Mouse (Mus musculus) retina, adult 2 months (tissue): ENCODE measurements at regions not wholly inside any gene's neighbourhood (a gene's known extent, or its start where the extent isn't known, plus 50 kb on each side); places are given as distances from the start of the nearest gene placed in this dataset.
"Not testable (repeated sequence)": the region's sequence is repeated elsewhere in the genome, so short reads cannot be mapped to it uniquely, and the experiment has no call there.

Source experiments
- DNase-seq: peaks from one replicate; pipeline ENCODE4 v3.0.0-alpha.2; 2012; ENCODE audit warnings: low read depth, low spot score

- DNase-seq, result peak; percentile 26
These were observed 209.2 kb downstream of the Cd47 start for GRCm38 (mm10) chr16:50009542-50009941.

GRCm38 (mm10) chr16:50010074-50010473 is 209.7 kb downstream of the Cd47 start:
- no peak for DNase-seq

- no peak for DNase-seq
These were observed 210.2 kb downstream of the Cd47 start for GRCm38 (mm10) chr16:50010532-50010971.

- no peak for DNase-seq
These were observed 223.6 kb downstream of the Cd47 start for GRCm38 (mm10) chr16:50023885-50024284.

GRCm38 (mm10) chr16:50026100-50026884 is 226.0 kb downstream of the Cd47 start:
- no peak for DNase-seq

- no peak for DNase-seq
These were observed 226.9 kb downstream of the Cd47 start for GRCm38 (mm10) chr16:50027189-50027588.

GRCm38 (mm10) chr16:50029711-50030110 is 229.4 kb downstream of the Cd47 start:
- DNase-seq, result no peak

- not testable (repeated sequence) for DNase-seq
These were observed 230.0 kb downstream of the Cd47 start for GRCm38 (mm10) chr16:50030355-50030754.

- DNase-seq, result no peak
These were observed 230.6 kb downstream of the Cd47 start for GRCm38 (mm10) chr16:50030905-50031369.

GRCm38 (mm10) chr16:50032798-50033197 is 232.5 kb downstream of the Cd47 start:
- no peak for DNase-seq

GRCm38 (mm10) chr16:50036296-50036734 is 236.0 kb downstream of the Cd47 start:
- no peak for DNase-seq

GRCm38 (mm10) chr16:50044103-50044502 is 243.8 kb downstream of the Cd47 start:
- DNase-seq, result no peak

GRCm38 (mm10) chr16:50045552-50046547 is 245.5 kb downstream of the Cd47 start:
- DNase-seq, result no peak

GRCm38 (mm10) chr16:50063540-50063939 is 263.2 kb downstream of the Cd47 start:
- no peak for DNase-seq

- no peak for DNase-seq
These were observed 265.2 kb downstream of the Cd47 start for GRCm38 (mm10) chr16:50065336-50066082.

- no peak for DNase-seq
These were observed 268.7 kb downstream of the Cd47 start for GRCm38 (mm10) chr16:50069033-50069432.

- DNase-seq, result no peak
These were observed 270.4 kb downstream of the Cd47 start for GRCm38 (mm10) chr16:50070728-50071127.

GRCm38 (mm10) chr16:50072853-50073360 is 272.6 kb downstream of the Cd47 start:
- DNase-seq, result no peak

- no peak for DNase-seq
These were observed 273.6 kb downstream of the Cd47 start for GRCm38 (mm10) chr16:50073979-50074378.

GRCm38 (mm10) chr16:50075641-50076040 is 275.3 kb downstream of the Cd47 start:
- DNase-seq, result no peak

GRCm38 (mm10) chr16:50081511-50081910 is 281.2 kb downstream of the Cd47 start:
- no peak for DNase-seq
